Mouse (Mus musculus) E14TG2a.4 (cell line): ENCODE results near the gene Cep95.

ENCODE experiments used
- CTCF ChIP-seq: conservative IDR thresholded peaks from 2 replicates; pipeline ENCODE4 v1.5.1; 2014; ENCODE audit warnings: low read length
- NANOG ChIP-seq: IDR thresholded peaks from 2 replicates; pipeline ENCODE4 v1.6.1; 2014; ENCODE audit warnings: borderline replicate concordance, low read length, mixed read lengths
- POU5F1 ChIP-seq: IDR thresholded peaks from 2 replicates; pipeline ENCODE4 v1.6.1; 2014; ENCODE audit warnings: low read length, borderline replicate concordance

DNA sequence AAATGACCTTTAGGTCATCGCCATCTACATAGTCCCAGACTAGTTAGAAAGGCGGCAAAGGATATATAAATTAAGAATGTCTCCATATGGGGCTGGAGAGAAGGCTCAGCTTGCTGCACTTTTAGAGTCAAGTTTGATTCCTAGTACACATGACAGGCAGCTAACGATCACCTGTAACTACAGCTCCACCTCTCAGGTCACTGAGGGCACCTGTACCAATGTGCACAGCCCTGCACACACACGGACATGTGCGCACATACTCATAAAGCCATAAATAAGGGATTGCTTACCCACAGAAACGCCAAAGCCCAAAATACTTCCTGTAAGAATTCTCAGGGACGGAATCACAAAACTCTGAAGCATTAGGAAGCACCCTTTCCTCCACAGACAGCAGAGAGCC lies 39.0 kb downstream of the Cep95 start:
- no peak for TF ChIP-seq CTCF
- no peak for TF ChIP-seq POU5F1
- no peak for TF ChIP-seq NANOG
